Mouse (Mus musculus) skeletal muscle tissue, postnatal 0 days (tissue): ENCODE results near the gene Olfr767. TPM values are rescaled to one million over a fixed set of nuclear protein-coding genes. Genes with fewer than 3 reads are reported as not detected.

Experiments used
- polyA plus RNA-seq: library from polyadenylated mRNA; unstranded; fragments of >200 nt; fragmentation: Nextera tagmentation; extraction: Ambion mirVana; gene quantifications from 2 replicates; pipeline ENCODE4 v1.2.1, GENCODE M21; 2015

Gene Olfr767
- not detected in 2 replicates for polyA plus RNA-seq

DNA sequence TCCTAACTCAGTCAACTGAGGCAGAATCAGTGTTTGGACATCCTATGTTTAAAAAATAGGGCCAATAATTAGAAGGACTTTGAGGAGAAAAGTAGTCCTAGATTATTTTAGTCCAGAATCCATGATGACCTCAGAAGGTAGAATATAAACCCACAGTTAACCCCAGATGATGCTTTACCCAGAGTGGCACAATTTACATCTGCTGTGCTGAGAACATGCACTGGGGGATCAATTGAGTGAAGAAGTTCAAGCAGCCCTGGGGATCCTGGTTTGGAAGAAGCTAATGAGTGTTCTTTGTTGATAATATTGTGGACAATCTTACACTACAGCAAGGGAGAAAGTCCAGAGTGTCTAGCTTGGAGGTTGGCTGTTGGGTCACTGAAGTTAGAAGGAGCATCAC lies at the start of gene Olfr767:
TSS of gene Olfr767 (minus strand) at position 101 of the 400 bp plus-strand sequence.

DNA sequence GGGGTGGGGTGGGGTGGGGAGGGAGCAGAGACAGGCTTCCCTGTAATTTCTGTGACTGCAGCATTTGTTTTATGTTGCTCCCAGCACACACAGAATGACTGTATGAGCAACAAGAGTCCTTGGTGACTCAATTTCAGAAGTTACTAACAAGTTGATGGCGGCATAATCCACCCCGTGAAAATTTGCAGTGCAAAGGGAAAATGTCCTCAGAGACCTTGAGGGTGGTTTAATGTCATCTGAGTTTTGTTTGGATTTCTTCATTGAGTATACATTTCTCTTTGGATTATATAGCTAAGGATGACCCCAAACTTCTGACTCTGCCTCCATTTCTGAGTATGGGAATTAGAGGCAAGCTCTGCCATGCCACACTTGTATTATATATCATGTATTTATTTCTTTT lies 35.1 kb upstream of the Olfr767 start, which contains the start of gene Olfr769:
TSS of gene Olfr769 (minus strand) at position 101 of the 400 bp plus-strand sequence.

DNA sequence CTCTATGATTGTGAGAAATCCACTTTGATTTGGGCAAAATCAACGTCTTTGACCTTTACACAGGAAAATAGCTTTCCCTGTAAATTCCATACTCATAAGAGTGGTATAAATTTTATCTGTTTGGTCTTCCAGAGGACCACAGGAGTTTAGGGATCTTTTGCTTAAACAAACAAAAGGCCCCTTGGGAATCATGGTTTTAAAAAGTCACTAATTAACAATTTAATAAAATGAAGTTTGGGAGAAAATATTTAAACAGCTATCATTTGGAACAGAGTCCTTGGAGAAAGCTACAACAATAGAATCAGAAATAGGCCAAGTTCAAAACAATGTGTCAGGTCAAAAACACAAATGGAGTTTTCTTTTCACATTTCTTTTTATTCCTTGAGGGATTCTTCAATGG lies 16.6 kb upstream of the Olfr767 start, which contains the start of gene Olfr768:
TSS of gene Olfr768 (minus strand) at position 101 of the 400 bp plus-strand sequence.

DNA sequence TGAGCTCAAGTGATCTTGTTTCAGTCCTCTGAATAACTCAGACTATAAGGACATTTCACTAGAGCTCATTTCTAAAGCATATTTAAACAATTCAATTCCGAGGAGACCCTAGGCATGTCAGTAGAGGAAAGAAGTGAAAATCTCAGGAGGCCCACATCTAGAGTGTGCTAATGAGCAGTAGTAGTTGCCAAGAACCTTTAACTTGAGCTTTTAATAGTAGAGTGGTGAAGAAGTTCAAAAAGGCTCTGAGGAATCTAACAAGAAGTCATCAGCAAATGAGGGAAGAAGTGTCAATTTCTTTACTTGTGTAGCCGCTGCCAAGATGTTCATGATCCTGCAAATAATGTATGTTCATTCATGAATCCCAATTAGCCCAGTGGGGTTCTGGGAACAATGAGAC lies 13.8 kb downstream of the Olfr767 start, which contains the start of gene Olfr766-ps1:
TSS of gene Olfr766-ps1 (minus strand) at position 101 of the 400 bp plus-strand sequence.

DNA sequence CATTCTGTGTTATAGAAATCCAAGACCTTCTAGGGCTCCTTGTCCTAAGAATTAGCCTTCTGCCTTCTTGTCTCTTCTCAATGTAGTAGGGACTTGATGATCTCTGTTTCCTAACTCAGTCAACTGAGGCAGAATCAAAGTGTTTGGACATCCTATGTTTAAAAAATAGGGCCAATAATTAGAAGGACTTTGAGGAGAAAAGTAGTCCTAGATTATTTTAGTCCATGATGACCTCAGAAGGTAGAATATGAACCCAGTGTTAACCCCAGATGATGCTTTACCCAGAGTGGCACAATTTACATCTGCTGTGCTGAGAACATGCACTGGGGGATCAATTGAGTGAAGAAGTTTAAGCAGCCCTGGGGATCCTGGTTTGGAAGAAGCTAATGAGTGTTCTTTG lies 32.8 kb downstream of the Olfr767 start, which contains the start of gene Olfr765:
TSS of gene Olfr765 (minus strand) at position 101 of the 400 bp plus-strand sequence.

DNA sequence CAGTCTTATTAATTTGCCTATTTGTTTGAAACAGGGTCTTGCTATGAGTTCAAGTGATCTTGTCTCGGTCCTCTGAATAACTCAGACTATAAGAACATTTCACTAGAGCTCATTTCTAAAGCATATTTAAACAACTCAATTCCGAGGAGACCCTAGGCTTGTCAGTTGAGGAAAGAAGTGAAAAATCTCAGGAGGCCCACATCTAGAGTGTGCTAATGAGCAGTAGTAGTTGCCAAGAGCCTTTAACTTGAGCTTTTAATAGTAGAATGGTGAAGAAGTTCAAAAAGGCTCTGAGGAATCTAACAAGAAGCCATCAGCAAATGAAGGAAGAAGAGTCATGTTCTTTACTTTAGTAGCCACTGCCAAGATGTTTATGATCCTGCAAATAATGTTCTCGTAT lies 42.9 kb downstream of the Olfr767 start, which contains the start of gene Olfr764-ps1:
TSS of gene Olfr764-ps1 (minus strand) at position 101 of the 400 bp plus-strand sequence.

Other genes starting within 250 kb of the Olfr767 start
- 1.7 and 2.1 TPM in 2 replicates for gene Gdf11, start 191.2 kb downstream of the Olfr767 start, polyA plus RNA-seq
- gene Cd63, start 181.9 kb downstream of the Olfr767 start, polyA plus RNA-seq = 697 and 764 TPM in 2 replicates
- 15.9 and 16.8 TPM in 2 replicates for gene Rdh5, start 160.0 kb downstream of the Olfr767 start, polyA plus RNA-seq
- 280 and 296 TPM in 2 replicates for gene Bloc1s1, start 158.9 kb downstream of the Olfr767 start, polyA plus RNA-seq
- 80.0 and 81.3 TPM in 2 replicates for gene Itga7, start 149.1 kb downstream of the Olfr767 start, polyA plus RNA-seq
- gene Mettl7b, start 121.9 kb downstream of the Olfr767 start, polyA plus RNA-seq = 0.12 and 1.8 TPM in 2 replicates
- not detected in 2 replicates for gene Olfr9, start 93.5 kb downstream of the Olfr767 start, polyA plus RNA-seq
- gene Olfr763, start 72.1 kb downstream of the Olfr767 start, polyA plus RNA-seq = not detected in 2 replicates
- gene Olfr764-ps1, start 43.0 kb downstream of the Olfr767 start, polyA plus RNA-seq = not detected in 2 replicates
- gene Olfr765, start 32.9 kb downstream of the Olfr767 start, polyA plus RNA-seq = not detected in 2 replicates
- not detected in 2 replicates for gene Olfr766-ps1, start 13.9 kb downstream of the Olfr767 start, polyA plus RNA-seq
- gene Olfr768, start 16.5 kb upstream of the Olfr767 start, polyA plus RNA-seq = not detected in 2 replicates
- not detected in 2 replicates for gene Olfr769, start 35.0 kb upstream of the Olfr767 start, polyA plus RNA-seq
- gene Olfr770, start 56.1 kb upstream of the Olfr767 start, polyA plus RNA-seq = not detected in 2 replicates
- gene Olfr771, start 81.8 kb upstream of the Olfr767 start, polyA plus RNA-seq = not detected in 2 replicates
- gene Olfr772, start 95.0 kb upstream of the Olfr767 start, polyA plus RNA-seq = not detected in 2 replicates
- gene Olfr773, start 104.5 kb upstream of the Olfr767 start, polyA plus RNA-seq = not detected in 2 replicates
- not detected in 2 replicates for gene Olfr774, start 153.3 kb upstream of the Olfr767 start, polyA plus RNA-seq
- gene Olfr775, start 165.5 kb upstream of the Olfr767 start, polyA plus RNA-seq = not detected in 2 replicates
- not detected in 2 replicates for gene Olfr776, start 176.2 kb upstream of the Olfr767 start, polyA plus RNA-seq
- gene Olfr777, start 188.6 kb upstream of the Olfr767 start, polyA plus RNA-seq = not detected in 2 replicates
- gene Olfr780, start 235.2 kb upstream of the Olfr767 start, polyA plus RNA-seq = not detected in 2 replicates
- gene Olfr781, start 245.9 kb upstream of the Olfr767 start, polyA plus RNA-seq = not detected in 2 replicates